Mouse (Mus musculus) kidney, embryonic 15.5 days (tissue): Measurements from ENCODE around the gene Papss1. TPM values are rescaled to one million over a fixed set of nuclear protein-coding genes. Genes with fewer than 3 reads are reported as not detected.
"Not testable (repeated sequence)": the region's sequence is repeated elsewhere in the genome, so short reads cannot be mapped to it uniquely, and the experiment has no call there.

Experiments used
- ATAC-seq: fragments of 200-750 bp; cut with Nextera tagmentation; replicated peaks from 2 replicates; pipeline ENCODE4 v1.8.0; 2017; ENCODE audit warnings: moderate TSS enrichment; ENCODE audit not compliant: low FRiP score
- H3K27ac ChIP-seq: fragments of 300-500 bp; sonication (generic); 2 replicates; pipeline ENCODE4 v1.5.1; 2015; ENCODE audit warnings: mild to moderate bottlenecking, inconsistent platforms
- H3K27me3 ChIP-seq: fragments of 300-500 bp; sonication (generic); 2 replicates; pipeline ENCODE4 v1.6.1; 2015; ENCODE audit warnings: inconsistent platforms
- H3K36me3 ChIP-seq: fragments of 300-500 bp; sonication (generic); 2 replicates; pipeline ENCODE4 v1.6.1; 2015; ENCODE audit warnings: inconsistent platforms
- H3K4me1 ChIP-seq: fragments of 300-500 bp; sonication (generic); 2 replicates; pipeline ENCODE4 v1.6.1; 2015; ENCODE audit warnings: inconsistent platforms
- H3K4me2 ChIP-seq: fragments of 300-500 bp; sonication (generic); 2 replicates; pipeline ENCODE4 v1.6.1; 2015; ENCODE audit warnings: moderate library complexity, mild to moderate bottlenecking, inconsistent platforms
- H3K4me3 ChIP-seq: fragments of 300-500 bp; sonication (generic); replicated peaks from 2 replicates; pipeline ENCODE4 v1.5.1; 2015; ENCODE audit warnings: mild to moderate bottlenecking, inconsistent platforms
- H3K9ac ChIP-seq: fragments of 300-500 bp; sonication (generic); 2 replicates; pipeline ENCODE4 v1.6.1; 2015; ENCODE audit warnings: mild to moderate bottlenecking, inconsistent platforms
- H3K9me3 ChIP-seq: fragments of 300-500 bp; sonication (generic); replicated peaks from 2 replicates; pipeline ENCODE4 v1.6.1; 2016; ENCODE audit warnings: inconsistent platforms
- WGBS: fragments of 180-500 bp; shearing (Covaris S2); methylation state at CpG from one replicate; pipeline ENCODE4 v1.1.7; 2015; ENCODE audit warnings: mixed read lengths; 5-methylcytosine and 5-hydroxymethylcytosine counted together
- polyA plus RNA-seq: library from polyadenylated mRNA; unstranded; fragments of >200 nt; fragmentation: Nextera tagmentation; extraction: Ambion mirVana; gene quantifications from 2 replicates; pipeline ENCODE4 v1.2.1, GENCODE M21; 2015

Gene Papss1
- 98.8 and 103 TPM in 2 replicates for polyA plus RNA-seq

GRCm38 (mm10) chr3:131564430-131565256, at the start of gene Papss1:
Papss1 (plus strand) TSS chr3:131564768.
- peak within 1 kb of the TSS; percentile 63 for H3K4me2 ChIP-seq
- H3K4me3 ChIP-seq, result peak within 1 kb of the TSS; percentile 69
- under 1% methylated on average over 73 of the region's 73 CpGs for WGBS
- H3K27ac ChIP-seq, result peak within 1 kb of the TSS; percentile 93
- H3K27me3 ChIP-seq, result no peaks in the 10 kb centered on the region
- H3K9me3 ChIP-seq, result no peaks in the 10 kb centered on the region
- 0 out of 2 replicates have a peak, but pooled peaks cover 9% of the 10 kb centered on the region for H3K36me3 ChIP-seq
- H3K4me1 ChIP-seq, result peaks cover 23% of the 10 kb centered on the region
- peak within 1 kb of the TSS; percentile 72 for H3K9ac ChIP-seq
- ATAC-seq, result peak; percentile 99

- ATAC-seq, result no peak
- Histone ChIP-seq H3K4me1 (no peaks in the 10 kb centered on the region), H3K27ac (no peak overlapping the region), H3K9me3 (no peaks in the 10 kb centered on the region), H3K36me3 (no peaks in the 10 kb centered on the region), H3K4me3 (no peak overlapping the region), H3K4me2 (no peak overlapping the region), H3K27me3 (no peaks in the 10 kb centered on the region), H3K9ac (no peak overlapping the region)
- 81% methylated on average over 7 of the region's 7 CpGs for WGBS
Measured at GRCm38 (mm10) chr3:131516332-131516999, 48.1 kb upstream of the Papss1 start.

DNA sequence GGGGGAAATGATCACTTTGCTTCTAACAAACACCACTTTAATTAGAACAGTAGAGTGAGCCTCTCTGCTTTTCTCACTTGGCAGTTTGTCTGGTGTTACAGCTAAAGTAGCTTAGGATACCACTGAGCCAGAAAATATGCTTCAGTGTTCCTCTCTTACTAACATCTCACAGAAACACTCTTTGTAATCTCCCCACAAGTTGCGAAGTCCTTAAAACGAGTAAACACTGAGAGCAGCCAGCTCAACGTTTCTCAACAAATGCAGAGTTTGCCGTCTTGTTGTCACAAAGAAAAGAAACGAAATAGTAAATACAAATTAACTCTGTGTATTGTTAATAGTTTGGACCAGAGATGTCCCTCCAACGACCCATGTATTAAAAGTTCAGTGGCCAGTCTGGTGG, 46.8 kb upstream of the Papss1 start:
- Histone ChIP-seq H3K4me2 (no peak overlapping the region), H3K4me1 (no peaks in the 10 kb centered on the region), H3K9ac (no peak overlapping the region), H3K9me3 (no peaks in the 10 kb centered on the region), H3K27me3 (no peaks in the 10 kb centered on the region), H3K4me3 (no peak overlapping the region), H3K27ac (no peak overlapping the region), H3K36me3 (no peaks in the 10 kb centered on the region)
- WGBS, result 83% methylated on average over 6 of the region's 6 CpGs
- no peak for ATAC-seq

- Histone ChIP-seq H3K27me3 (no peaks in the 10 kb centered on the region), H3K27ac (no peak overlapping the region), H3K36me3 (no peaks in the 10 kb centered on the region), H3K4me3 (no peak overlapping the region), H3K9ac (no peak overlapping the region), H3K9me3 (no peaks in the 10 kb centered on the region), H3K4me1 (no peaks in the 10 kb centered on the region), H3K4me2 (no peak overlapping the region)
- ATAC-seq, result no peak
- WGBS, result 79% methylated on average over 4 of the region's 4 CpGs
Measured at GRCm38 (mm10) chr3:131521206-131521605, 43.4 kb upstream of the Papss1 start.

GRCm38 (mm10) chr3:131522243-131522642, 42.3 kb upstream of the Papss1 start:
- Histone ChIP-seq H3K4me1 (no peaks in the 10 kb centered on the region), H3K36me3 (no peaks in the 10 kb centered on the region), H3K4me3 (no peak overlapping the region), H3K27me3 (no peaks in the 10 kb centered on the region), H3K9me3 (no peaks in the 10 kb centered on the region), H3K4me2 (no peak overlapping the region), H3K9ac (no peak overlapping the region), H3K27ac (no peak overlapping the region)
- no peak for ATAC-seq
- WGBS, result 58% methylated on average over 7 of the region's 7 CpGs

- Histone ChIP-seq H3K27me3 (no peaks in the 10 kb centered on the region), H3K9me3 (no peaks in the 10 kb centered on the region), H3K9ac (no peak overlapping the region), H3K4me2 (no peak overlapping the region), H3K27ac (no peak overlapping the region), H3K4me3 (no peak overlapping the region), H3K36me3 (no peaks in the 10 kb centered on the region), H3K4me1 (no peaks in the 10 kb centered on the region)
- WGBS, result 81% methylated on average over 9 of the region's 9 CpGs
- no peak for ATAC-seq
Measured at GRCm38 (mm10) chr3:131523749-131524148, 40.8 kb upstream of the Papss1 start.

DNA sequence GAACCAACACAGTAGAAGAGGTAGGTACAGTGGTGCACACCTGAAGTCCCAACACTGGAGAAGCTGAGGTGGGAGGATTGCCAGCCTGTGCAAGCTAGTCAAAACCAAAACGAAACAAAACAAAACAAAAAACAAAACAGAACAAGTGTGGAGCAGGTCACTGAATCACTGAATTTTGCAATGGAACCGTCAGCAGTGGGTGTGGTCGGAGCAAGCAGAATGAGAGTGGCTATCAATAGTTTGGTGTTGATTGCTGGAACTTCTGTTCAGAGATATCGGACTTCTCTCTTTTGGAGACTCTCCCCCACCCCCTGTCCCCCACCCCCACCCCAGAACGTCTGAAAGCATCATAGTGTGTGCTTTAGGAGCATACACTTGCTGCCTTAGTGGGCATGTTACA, 40.4 kb upstream of the Papss1 start:
- whole genome bisulfite sequencing, result 78% methylated on average over 5 of the region's 5 CpGs
- Histone ChIP-seq H3K36me3 (no peaks in the 10 kb centered on the region), H3K4me3 (no peak overlapping the region), H3K9ac (no peak overlapping the region), H3K27ac (no peak overlapping the region), H3K4me2 (no peak overlapping the region), H3K9me3 (no peaks in the 10 kb centered on the region), H3K27me3 (no peaks in the 10 kb centered on the region), H3K4me1 (no peaks in the 10 kb centered on the region)
- ATAC-seq, result no peak

DNA sequence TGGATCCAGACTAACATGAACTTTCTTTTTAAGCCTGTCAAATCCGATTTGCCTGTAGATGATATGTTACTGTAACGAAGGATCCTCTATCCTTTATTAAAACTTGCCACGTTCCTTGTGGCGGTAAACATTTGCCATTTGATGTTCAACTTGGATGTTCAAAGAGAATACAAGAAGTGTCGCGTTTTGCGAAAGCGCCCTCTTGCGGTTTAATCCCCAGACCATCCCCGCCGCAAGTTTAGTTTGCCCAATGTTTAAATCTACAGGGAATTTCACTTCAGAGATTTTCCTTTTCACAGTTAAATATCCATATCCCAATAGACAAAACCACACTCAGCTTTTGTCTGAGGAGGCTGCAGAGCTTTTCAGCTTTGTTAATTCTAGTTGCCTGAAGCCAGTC, 39.8 kb upstream of the Papss1 start:
- Histone ChIP-seq H3K27me3 (no peaks in the 10 kb centered on the region), H3K9ac (no peak overlapping the region)
- WGBS, result 20% methylated on average over 11 of the region's 11 CpGs

DNA sequence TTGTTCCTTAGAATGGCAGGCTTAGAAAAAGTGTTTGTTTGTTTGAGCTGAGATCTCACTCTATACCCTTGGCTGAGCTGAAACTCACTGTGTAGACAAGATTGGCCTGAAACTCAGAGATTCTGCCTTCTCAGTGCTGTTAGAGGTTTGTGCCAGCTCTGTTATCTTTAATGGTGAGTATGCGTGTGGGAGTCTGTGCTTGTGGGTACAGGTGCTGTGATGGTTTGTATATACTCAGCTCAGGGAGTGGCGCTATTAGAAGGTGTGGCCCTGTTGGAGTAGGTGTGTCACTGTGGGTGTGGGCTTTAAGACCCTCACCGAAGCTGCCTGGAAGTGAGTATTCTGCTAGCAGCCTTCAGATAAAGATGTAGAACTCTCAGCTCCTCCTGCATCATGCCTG, 39.3 kb upstream of the Papss1 start:
- 89% methylated on average over 3 of the region's 3 CpGs for WGBS
- H3K4me3 ChIP-seq, result no peak overlapping the region

More for the DNA sequence above, 39.8 kb upstream of the Papss1 start:
- Histone ChIP-seq H3K4me1 (no peaks in the 10 kb centered on the region), H3K4me3 (no peak overlapping the region), H3K36me3 (no peaks in the 10 kb centered on the region), H3K4me2 (no peak overlapping the region), H3K9me3 (no peaks in the 10 kb centered on the region), H3K27ac (no peak overlapping the region)
- ATAC-seq, result no peak

DNA sequence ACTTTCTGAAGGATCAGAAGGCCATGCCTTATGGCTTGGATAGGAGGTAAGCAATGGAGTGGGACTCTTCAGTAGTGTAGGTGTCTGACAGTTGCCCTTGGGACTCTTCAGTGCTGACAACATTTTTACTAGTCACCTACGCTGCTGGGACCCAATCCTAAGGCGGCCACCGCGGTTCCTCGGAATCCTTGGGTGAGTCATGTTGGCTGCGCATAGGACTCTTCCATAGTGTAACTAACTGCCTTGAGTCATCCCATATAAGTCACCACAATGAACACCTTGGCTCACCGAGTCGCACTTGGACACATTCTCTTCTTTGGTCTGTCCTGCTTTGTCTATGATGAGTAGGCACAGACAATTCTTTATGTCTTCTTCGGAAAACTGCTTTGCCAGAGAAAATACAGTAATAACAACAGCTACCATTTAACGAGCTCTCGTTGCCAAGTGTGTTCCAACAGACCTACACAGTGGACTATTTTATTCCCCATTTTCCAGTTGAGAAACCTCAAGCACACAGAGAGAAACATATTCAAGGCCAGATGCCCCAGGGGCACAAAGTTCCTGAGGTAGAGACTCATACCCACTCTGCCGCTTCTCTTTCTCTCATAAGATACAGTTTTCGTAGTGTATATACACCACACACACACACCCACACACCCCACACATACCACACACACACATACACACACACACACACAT, 23.2 kb upstream of the Papss1 start:
- H3K4me3 ChIP-seq, result no peak overlapping the region
- ATAC-seq, result no peak
- H3K9me3 ChIP-seq, result 0 out of 2 replicates have a peak, but pooled peaks cover 3% of the 10 kb centered on the region
- no peaks in the 10 kb centered on the region for H3K36me3 ChIP-seq
- no peak overlapping the region for H3K9ac ChIP-seq
- WGBS, result 96% methylated on average over 13 of the region's 13 CpGs
- no peak overlapping the region for H3K4me2 ChIP-seq
- H3K4me1 ChIP-seq, result no peaks in the 10 kb centered on the region
- H3K27ac ChIP-seq, result no peak overlapping the region
- no peaks in the 10 kb centered on the region for H3K27me3 ChIP-seq

More for the DNA sequence above, 39.3 kb upstream of the Papss1 start:
- H3K4me2 ChIP-seq, result no peak overlapping the region
- no peak overlapping the region for H3K27ac ChIP-seq
- H3K9me3 ChIP-seq, result no peaks in the 10 kb centered on the region
- H3K27me3 ChIP-seq, result no peaks in the 10 kb centered on the region
- no peaks in the 10 kb centered on the region for H3K36me3 ChIP-seq
- H3K4me1 ChIP-seq, result no peaks in the 10 kb centered on the region
- H3K9ac ChIP-seq, result no peak overlapping the region
- ATAC-seq, result no peak

DNA sequence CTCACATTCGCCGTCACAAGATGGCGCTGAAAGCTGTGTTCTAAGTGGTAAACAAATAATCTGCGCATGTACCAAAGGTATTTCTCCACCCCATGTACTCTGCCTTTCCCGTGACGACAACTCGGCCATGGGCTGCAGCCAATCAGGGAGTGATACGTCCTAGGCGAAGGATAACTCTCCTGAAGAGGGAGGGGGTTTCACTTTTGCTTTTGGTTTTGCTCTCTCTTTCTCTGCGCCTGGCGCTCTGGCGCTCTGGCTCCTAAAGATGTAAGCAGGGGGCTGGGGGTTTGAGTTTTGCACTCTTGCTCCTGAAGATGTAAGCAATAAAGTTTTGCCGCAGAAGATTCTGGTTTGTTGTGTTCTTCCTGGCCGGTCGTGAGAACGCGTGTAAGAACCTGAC, 17.0 kb upstream of the Papss1 start:
- not testable (repeated sequence) for H3K27ac ChIP-seq, H3K9me3 ChIP-seq, H3K9ac ChIP-seq, H3K36me3 ChIP-seq, H3K27me3 ChIP-seq, H3K4me3 ChIP-seq, H3K4me2 ChIP-seq, ATAC-seq, H3K4me1 ChIP-seq
- WGBS, result 94% methylated on average over 17 of the region's 17 CpGs

- WGBS, result 75% methylated on average over 4 of the region's 4 CpGs
- Histone ChIP-seq H3K27me3 (no peaks in the 10 kb centered on the region), H3K36me3 (no peaks in the 10 kb centered on the region), H3K4me2 (no peak overlapping the region), H3K9me3 (no peaks in the 10 kb centered on the region), H3K9ac (no peak overlapping the region), H3K4me1 (no peaks in the 10 kb centered on the region), H3K27ac (no peak overlapping the region), H3K4me3 (no peak overlapping the region)
- ATAC-seq, result no peak
Measured at GRCm38 (mm10) chr3:131550046-131550445, 14.5 kb upstream of the Papss1 start.
